Mouse (Mus musculus) lung, postnatal 0 days (tissue): ENCODE data around the gene Cd244a.

Experiments used
- CTCF ChIP-seq: IDR thresholded peaks from 2 replicates; pipeline ENCODE4 v1.5.1; 2016; ENCODE audit warnings: antibody characterized with exemption, mild to moderate bottlenecking
- EP300 ChIP-seq: IDR thresholded peaks from 2 replicates; pipeline ENCODE4 v1.6.1; 2016; ENCODE audit warnings: antibody characterized with exemption, mild to moderate bottlenecking, control low read depth

DNA sequence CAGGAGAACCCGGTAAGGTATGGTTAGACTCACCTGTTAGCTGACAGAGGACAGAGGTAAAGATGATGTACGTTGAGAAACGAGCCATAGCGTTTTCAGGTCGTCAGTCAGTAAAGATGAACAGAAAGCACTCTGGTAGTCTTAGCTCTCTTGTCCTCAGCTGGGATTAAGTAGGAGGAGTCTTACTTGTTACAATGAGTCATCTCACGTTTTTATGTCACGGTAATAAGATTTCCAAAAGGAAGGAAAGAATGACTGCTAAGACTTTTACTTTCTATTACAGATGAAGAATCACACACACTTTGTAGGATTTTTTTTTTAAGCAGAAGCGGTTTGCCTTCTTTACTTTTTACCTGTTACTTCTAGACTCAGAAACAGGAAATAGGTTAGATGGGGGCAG lies 89.8 kb downstream of the Cd244a start:
- TF ChIP-seq CTCF (no peak), EP300 (no peak)
